Mouse (Mus musculus): ENCODE data around the gene Mycl.

DNA sequence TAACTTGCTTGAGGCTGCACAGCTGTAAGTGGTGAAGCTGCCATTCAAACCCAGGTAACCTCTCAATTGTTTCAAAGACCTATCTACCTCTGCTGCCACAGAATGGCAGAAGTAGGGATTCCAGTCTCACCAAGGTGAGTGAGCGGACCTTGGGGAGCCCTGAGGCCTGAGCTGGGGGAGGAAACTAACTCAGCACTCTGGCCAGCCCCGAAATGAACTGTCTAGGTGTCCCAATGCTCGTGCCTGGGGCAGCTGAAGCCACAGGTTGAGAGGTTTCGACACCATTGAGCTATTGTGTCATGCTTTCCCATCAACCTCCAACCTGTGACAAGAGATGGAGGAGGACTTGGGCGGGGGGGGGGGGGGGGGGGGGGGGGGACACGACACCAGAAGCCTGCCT, 39.2 kb upstream of the Mycl start:
- TF ChIP-seq GATA1 (IDR thresholded peaks at IDR 0.05; ENCODE audit: low read length), result no peak
- TF ChIP-seq TAL1 (IDR thresholded peaks at IDR 0.05; ENCODE audit: low read length), result no peak
